Mouse (Mus musculus): ENCODE results near the gene Fsd1l.

DNA sequence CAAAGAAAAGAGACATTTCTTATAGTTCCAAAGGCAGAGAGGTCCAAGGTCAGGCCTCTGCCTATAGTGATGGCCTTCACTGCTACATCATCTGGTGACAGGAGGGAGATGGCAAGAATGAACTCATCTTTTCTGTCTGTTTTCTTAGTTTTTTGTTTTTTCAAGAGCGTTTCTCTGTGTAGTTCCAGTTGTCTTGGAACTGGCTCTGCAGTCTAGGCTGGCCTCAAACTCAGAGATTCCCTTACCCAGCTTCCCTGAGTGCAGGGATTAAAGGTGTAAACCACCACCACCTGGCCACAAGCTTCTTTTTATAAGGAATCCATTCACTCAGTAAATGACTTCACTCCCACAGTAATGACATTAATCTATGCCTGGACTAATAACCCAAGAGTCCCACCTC is 42.3 kb upstream of the Fsd1l start:
- no peak for TF ChIP-seq POLR2A (IDR thresholded peaks at IDR 0.05; ENCODE audit: extremely low read depth, insufficient read depth, low read length)
- TF ChIP-seq CTCF (IDR thresholded peaks at IDR 0.05; ENCODE audit: low read depth, low read length): no peak

Measured in liver, adult 2 months (tissue).